Mouse (Mus musculus) G1E-ER4 (cell line): ENCODE measurements around the gene Rasgrp1. TPM values are rescaled to one million over a fixed set of nuclear protein-coding genes. Genes with fewer than 3 reads are reported as not detected.

Source experiments
- GATA1 ChIP-seq: IDR thresholded peaks from one replicate; pipeline ENCODE4 v1.8.0; 2012; ENCODE audit warnings: low read length, inconsistent platforms
- polyA plus RNA-seq: library from polyadenylated mRNA; stranded (reverse); fragments of >175 nt; gene quantifications from 2 replicates; pipeline ENCODE4 v1.2.3, GENCODE M21; 2012

Rasgrp1 gene
- polyA plus RNA-seq, 1 experiment = not detected

DNA sequence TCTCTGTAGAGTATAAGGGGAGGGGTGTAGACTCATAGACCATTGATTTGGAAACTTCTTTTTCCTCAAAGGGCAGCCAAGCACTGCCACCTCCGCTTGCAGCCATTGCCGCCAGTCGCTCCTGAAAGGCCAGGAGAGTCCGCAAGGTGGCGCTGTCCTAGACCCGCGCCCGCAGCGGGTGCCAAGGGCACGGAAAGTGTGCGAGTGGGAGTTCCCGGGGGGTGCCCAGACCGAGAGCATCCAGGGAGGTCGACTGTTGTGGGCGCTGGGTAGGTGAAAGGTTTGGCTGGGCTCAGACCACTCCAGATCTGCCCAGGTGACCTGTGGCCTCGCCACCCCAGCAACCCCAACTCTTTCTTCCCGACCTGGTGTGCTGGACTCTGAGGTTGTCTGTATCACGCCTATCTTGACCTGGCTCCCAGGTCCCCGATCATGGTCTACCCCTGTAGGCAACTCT, 683 bp downstream of the Rasgrp1 start:
- no peak for TF ChIP-seq GATA1

DNA sequence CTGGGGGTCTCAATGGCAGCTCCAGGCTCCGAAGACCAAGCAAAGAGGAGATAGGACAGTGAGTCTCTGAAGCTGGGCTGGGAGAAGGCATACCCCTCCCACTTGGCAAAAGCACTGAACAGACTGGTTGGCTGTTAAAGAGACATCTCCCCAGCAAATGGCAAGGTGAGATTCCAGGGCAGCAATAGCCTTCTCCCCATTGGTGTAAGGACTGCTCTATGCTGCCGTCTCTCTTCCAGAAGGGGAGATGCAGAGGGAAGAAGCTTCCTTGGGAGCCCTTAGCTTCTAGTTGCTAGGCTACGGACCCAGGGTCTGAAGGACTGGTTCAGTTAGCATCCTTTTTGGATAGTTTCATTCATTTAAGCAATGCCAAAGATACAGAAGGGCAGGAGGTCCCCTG, 4.3 kb downstream of the Rasgrp1 start:
- no peak for TF ChIP-seq GATA1

DNA sequence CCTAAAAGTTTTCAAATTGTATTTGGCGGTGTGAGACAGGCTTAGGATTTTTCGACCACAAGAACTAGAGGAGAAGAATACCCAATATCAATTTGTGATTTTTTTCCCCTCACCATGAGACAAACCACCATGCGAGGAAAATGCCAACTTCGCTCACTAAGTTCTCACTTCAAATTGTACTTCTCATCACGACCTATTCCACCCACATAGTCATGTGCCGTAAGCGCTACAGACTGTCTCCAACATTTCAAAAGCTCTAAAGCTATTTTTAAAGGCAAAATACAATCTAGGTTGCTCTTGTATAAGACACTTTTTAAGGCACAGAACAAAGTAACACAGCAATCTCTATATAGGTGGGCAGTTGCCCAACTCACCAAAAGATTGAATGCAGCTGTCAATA, 4.9 kb downstream of the Rasgrp1 start:
- TF ChIP-seq GATA1 = no peak

DNA sequence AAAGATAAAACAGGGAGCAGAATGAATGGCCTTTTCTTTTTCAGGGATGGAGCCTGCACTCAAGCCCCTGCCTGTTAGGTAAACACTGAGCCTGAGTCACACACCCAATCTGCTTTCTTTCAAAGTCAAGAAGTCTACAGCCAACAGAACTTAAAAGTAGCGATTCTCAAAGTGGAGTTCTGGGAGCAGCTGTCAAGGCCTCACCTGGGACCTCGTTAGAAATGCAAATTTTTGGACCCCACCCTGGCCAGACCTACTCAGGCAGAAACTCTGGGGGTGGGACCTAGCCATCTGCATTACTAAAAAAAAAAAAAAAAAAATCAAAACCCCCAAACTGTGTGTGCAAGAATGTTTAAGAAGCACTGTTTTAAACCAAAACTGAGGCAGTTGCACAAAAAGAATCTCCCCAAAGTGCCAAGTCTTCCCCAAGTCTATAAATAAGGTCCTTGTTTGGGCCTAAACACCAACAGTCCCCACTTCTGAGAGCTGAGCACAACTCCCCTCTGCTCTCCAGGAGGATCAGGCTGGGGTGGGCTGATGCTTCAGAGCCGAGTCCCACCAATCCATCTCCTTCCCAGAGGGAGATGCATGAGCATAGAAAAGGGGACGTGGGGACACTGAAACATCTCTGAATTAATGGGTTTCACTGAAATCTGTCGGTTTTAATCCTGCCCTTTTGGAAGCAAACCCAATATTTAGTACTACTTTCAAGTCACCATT, 5.7 kb downstream of the Rasgrp1 start:
- TF ChIP-seq GATA1 = no peak

DNA sequence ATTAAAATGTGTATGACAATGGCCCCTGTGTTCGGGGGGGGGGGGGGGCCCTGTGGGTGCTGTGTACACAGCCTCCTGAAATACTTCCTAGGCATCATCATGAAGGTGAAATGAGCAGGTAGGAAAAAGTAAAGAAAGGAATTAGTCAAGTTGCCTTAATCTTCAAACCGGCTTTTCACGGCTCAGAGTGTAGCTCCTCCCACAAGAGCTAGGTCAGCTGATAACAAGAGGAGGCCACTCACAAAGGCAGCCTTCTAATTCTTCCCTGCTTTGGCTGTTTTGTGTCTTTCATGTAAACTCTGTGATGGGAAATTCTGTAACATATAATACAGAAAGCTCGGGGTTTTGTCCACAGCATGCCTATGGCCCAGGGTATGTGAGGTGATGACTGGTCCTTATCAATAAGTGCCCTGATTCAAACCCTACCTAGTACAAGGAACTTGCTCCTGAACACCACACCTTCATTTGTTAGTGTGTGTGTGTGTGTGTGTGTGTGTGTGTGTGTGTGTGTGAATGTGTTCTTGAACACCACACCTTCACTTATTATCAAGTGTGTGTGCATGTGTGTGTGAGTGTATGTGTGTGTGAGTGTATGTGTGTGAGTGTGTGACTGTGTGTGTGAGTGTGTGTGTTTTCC, 7.1 kb downstream of the Rasgrp1 start:
- no peak for TF ChIP-seq GATA1

DNA sequence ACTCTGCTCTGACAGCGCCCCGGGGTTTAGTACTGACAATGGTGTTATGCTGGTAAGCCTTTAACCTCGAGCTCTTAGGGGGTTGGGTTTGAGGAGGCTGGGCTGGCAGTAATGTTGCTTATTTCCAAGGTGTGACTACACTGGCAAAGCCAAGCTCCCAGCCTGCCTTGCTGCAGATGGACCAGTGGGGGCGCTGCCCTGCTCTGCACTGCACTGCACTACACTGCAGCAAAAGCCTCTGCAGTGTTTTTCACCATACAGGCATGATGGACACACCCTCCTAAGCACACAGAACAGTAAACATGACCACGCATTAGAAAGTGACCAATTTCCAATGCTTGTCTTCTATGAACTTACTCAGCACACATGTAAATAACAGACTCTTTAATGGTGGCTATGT, 11.2 kb downstream of the Rasgrp1 start:
- no peak for TF ChIP-seq GATA1

DNA sequence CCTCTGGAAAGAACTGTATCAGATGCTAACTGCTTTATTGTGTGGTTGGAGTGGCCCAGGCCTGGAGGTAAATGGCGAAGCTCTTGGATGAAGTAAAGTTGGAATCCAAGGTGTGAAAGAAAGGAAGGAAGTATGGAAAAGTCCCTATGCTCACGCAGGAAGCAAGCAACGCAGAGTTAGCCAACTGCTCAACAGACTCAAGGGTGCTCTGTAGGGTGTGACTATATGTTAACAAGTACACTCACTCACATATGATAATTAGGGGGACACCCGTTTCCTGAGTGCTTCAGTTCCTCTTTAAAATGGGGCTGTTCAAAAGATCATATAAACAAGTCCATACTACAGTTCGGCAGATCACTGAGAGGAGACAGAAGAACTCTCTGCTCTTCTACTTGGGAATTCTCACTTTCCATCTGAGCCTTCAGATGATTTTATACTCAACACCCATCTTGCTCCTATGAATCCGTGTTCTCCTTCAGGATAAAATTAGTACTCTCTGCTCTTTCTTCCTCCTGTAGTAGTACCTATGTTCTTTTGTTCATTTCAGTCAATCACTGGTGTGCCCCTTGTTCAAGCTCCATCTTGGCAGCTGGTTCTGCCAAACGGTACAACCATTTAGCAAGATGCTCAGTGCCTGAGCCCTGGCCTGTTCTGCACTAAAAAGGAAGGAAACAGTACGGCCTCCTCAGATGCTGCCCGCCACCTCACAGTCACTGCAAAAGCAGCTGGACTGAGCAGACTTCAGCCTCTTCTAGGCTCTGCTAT, 14.1 kb downstream of the Rasgrp1 start:
- TF ChIP-seq GATA1 = no peak

DNA sequence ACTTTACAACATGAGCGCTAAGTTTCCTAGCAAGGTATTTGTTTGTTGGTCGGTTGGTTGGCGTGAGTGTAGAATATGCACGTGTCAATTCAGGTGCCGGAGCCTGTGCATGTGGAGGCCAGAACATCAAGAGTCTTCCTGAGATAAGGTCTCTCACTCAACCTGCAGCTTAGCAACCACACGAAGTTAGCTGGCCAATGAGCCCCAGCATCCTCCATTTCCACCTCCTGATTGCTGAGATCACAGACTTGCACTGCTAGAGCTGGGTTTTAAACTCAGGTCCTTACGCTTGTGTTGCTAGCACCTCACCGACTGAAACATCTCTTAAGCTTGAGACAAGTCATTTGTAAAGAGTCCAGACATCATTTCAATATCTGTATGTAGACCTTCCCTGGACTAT, 20.4 kb downstream of the Rasgrp1 start:
- TF ChIP-seq GATA1 = no peak

DNA sequence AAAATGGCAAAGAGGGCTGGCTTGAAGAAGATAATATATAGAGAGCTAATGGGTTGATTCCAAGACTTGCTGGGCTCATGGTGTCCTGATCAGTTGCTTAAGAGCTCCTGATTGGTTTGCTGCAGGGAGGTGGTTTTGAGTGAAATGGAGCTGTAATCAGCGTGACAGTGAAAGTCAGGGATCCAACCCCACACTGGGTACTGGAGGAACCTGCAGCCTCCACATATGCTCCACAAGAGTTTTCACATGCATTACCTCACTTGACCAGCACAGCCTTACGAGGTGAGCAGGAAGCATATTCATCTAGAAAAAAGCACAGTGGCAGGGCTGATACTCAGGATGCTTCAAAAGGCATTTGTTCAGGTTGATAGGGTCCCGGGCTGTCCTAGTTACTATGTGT, 21.6 kb downstream of the Rasgrp1 start:
- no peak for TF ChIP-seq GATA1

DNA sequence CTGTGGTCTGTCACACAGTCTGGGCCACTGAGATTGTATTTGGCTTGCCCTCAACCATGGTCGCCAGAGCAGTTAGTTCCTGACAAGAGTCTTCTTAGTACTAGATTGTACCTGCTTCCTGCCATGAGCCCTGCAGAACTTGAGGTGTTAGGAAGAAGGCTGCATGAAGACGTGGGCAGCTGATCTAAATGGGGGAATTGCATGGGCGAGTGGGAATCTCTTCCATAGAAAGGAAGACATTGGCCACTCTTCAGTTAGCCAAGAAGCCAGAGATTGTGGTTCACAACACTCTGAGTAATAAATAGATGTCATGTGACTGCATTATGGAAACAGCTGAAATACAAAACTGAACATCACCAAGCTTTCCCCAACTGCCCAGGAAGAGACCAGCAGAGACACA, 23.8 kb downstream of the Rasgrp1 start:
- TF ChIP-seq GATA1 = no peak

DNA sequence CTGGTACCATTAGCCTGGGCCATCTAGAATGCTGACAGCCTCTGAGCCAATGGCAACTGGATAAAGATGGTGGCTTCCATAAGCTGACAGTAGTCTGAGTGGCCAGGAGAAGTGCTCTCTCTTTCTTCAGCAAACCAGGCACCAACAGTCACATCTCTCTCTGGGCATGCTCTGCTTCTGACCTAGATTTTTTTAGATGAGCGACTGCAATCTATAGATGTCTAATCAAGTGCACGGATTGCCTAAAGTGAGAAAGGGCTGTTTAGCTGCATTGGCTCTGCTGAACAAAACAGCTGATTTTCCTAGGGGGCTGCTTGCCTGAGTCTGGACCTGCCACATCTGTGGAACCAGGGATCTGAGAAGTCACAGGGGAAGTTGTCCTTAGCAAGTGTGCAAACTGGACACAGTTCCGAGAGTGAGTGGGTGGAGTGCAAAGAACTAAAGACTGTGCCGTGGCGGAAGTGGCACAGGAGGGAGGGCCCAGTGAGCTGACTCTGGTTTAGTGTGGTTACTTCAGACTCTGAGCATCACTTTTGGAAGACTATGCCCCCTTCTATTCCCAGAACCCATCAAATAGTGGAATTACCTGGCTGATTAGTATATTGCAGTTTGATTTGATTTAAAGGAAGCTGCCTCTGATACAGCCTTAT, 29.1 kb downstream of the Rasgrp1 start:
- no peak for TF ChIP-seq GATA1

DNA sequence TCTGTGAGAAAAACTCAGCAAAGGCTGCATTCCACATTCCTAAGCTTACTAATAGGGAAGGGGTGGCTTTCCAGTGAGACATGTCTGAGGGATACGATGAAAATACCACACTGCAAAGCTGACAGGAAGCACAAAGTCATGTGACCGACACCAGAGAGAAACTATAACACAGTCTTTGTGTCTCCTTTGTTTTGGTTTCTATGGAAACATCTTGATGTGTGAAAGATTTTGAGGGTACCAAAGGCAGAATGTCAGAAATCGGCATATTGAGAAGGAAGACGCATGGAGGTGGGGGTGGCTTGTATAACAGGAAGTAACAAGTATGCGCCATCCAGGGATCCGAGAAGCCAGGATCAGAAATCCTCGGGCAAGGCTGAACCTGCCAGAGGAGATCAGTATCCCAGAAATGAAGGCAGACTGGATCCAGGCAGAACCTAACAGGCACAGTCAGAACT, 30.3 kb downstream of the Rasgrp1 start:
- no peak for TF ChIP-seq GATA1

DNA sequence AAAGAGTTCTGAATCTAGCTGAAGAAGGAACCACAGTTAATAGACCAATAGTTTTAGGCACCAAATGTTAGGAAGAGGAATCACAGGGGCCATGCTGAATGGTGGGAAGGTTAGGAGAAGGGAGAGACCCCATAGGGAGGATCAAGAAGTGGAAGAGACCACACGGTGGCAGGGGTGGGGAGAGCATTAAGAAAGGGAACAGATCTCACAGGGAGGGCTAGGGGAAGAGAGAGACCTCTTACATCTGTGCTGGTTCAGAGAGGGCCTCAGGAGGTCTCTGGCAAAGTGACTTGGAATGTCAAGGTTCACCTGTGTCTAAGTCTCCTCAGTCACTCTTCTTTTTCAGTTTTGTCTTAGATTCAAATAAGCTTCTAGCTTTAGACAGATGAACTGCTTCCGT, 30.8 kb downstream of the Rasgrp1 start:
- TF ChIP-seq GATA1 = no peak

DNA sequence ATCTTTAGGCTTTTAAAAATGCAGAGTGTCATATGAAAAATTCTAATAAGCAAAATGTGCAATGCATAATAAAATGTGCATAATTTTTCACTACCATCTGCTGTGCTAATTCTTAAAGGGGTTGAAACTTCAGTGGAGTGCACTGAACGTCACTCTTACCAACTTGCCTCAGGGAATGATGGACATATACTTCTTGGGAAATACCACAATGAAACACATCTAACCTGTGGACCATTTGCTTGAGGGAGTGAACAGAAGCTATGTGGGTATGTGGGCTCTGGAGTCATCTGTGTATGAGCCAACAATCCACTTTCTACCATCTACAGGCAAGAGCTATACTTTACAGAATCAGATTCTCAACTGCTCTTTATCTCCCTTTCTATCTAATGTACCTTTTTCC, 31.5 kb downstream of the Rasgrp1 start:
- TF ChIP-seq GATA1 = no peak

DNA sequence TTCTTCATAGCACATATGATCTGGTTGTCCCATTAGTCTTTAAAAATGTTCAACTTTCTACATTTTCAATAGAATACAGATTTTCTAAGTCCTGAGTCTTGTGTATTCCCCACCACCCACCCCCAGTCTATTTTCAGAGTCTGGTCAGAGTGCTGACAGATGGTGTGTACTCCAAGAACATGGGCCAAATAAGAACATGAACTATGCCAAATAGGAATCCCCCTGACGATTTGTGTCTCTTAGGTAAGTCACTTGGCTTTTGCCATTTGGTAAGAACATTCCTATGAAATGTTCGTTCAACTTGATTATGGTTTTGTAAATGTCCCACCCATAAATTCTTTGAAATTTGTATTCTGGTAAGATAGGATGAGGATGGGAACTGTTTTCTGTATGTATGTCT, 33.8 kb downstream of the Rasgrp1 start:
- TF ChIP-seq GATA1 = no peak

DNA sequence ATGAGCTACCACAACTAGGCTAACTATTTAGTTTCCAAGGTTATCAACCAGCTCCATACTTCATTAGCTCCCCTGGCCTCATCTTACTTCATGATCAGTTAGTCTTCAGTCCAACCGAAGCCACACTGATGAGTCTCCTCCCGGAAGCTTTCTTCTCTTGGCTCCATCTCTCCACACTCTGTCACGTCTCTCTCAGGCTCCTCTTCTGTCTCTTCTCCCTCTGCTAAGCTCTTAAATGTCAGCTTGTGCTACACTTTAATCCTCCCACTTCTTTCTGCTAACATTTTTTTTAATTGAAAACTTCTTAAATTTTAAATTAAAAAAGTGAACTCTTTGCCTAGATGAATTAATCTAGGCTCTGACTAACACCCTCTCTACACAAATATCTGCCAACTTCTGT, 34.8 kb downstream of the Rasgrp1 start:
- no peak for TF ChIP-seq GATA1

DNA sequence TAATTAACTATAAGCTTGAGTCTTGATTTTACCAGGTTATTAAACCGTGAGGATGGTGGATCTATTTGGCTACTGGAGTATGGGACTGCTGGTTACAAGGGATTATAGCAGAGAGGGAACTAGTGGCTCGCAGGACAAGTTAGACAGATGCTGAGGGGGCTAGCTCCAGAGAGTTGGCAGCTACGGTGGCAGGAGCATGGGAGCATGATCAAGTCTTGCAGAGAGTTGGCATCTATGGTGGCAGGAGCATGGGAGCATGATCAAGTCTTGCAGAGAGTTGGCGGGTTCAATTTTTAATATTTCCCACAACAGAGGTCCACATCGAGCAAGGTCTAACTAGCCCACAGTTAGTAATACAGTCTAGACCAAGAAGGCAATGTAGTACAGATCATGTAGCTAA, 37.9 kb downstream of the Rasgrp1 start:
- TF ChIP-seq GATA1 = no peak
